Mouse (Mus musculus) heart, adult 2 months (tissue): Measurements from ENCODE around the gene Foxr1.

ENCODE experiments used
- CTCF ChIP-seq: fragments of 200-600 bp; IDR thresholded peaks from 2 replicates; pipeline ENCODE4 v1.8.1; 2022; ENCODE audit warnings: antibody characterized with exemption, mild to moderate bottlenecking, moderate library complexity
- EP300 ChIP-seq: fragments of 200-500 bp; IDR thresholded peaks from 2 replicates; pipeline ENCODE4 v1.6.1; 2011; ENCODE audit warnings: low read depth, low read length, control low read depth; ENCODE audit not compliant: insufficient read depth
- POLR2A ChIP-seq: fragments of 200-500 bp; IDR thresholded peaks from 2 replicates; pipeline ENCODE4 v1.6.1; 2011; ENCODE audit warnings: mild to moderate bottlenecking, low read depth, low read length, control low read depth; ENCODE audit not compliant: insufficient read depth

GRCm38 (mm10) chr9:44478959-44479605, 38.1 kb upstream of the Foxr1 start:
- peak; percentile 31 for TF ChIP-seq CTCF
- TF ChIP-seq POLR2A = peak; percentile 48; the same call in 1 of the 2 replicates
- TF ChIP-seq EP300 = 0 out of 2 replicates have a peak, but pooled peaks have one; percentile 17
